Mouse (Mus musculus): ENCODE data around the gene Gps2.

DNA sequence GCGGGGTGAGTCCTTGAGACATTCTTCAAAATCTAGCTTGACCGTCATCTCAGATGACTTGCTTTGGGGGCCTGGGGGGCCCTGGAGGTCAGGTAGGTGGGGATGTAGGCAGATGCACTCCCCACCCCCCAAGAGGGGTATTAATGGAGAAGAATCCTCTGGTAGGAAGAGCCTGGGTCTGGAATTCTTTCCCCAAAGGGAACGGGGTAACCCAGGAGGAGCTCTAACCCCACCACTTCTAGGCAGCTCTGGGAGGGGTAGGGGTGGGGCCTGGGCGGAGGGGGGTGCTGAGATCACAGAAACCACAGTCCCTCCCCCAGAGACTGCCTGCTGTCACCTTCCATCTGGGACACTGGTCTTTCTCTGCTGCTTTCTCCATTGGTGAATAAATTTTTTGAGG, 18.4 kb upstream of the Gps2 start, which contains the start of gene Acap1:
- no peak for TF ChIP-seq USF1 (IDR thresholded peaks at IDR 0.05; ENCODE audit: low read depth)
- TF ChIP-seq CTCF (IDR thresholded peaks at IDR 0.05; ENCODE audit: control insufficient read depth, insufficient read depth, insufficient read length), result no peak
- TF ChIP-seq CEBPB (IDR thresholded peaks at IDR 0.05; ENCODE audit: low read depth), result no peak
